Mouse (Mus musculus): ENCODE data around the gene Ppp1r14b. TPM values are rescaled to one million over a fixed set of nuclear protein-coding genes. Genes with fewer than 3 reads are reported as not detected.
A peak's percentile ranks its signal among the peaks of the same experiment; 100 is the strongest.

Ppp1r14b gene
- polyA plus RNA-seq, 1 experiment from 2014 or later, result 102 TPM

DNA sequence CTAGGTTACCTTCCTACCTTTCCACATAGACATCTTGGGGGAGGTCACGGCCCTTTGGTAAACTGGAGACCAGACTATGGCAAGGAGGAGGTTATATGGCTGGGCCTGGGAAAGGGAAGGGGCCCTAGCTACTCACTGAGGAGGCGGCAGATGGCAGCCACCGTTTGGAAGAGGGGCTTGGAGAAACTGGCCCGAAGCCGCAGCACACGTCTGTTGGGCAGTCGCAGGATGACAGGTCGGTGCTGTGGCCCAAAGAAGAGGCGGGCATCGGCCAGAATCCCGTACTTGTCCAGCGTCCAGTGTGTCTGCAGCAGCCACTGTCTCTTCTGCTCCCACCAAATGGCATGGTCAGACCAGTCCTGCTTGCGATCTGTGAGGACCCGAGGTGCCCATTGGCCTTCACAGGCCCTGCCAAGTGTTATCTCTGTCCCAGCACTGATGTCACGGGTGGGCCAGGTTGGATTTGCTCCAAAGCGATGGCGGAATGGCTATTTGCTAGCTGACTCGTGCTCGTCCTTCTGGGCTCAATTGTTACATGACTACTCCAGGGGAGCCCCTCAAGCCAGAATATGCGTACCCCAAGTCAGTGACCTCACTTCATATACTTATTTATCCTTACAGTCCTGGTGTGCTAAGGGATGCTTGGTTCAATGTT, 39.8 kb downstream of the Ppp1r14b start:
- WGBS, result 91% methylated on average over 20 of the region's 20 CpGs
- ATAC-seq, result no peak
- H3K9ac ChIP-seq (ENCODE audit: low read depth, low read length), result no peak overlapping the region
- no peak overlapping the region for H3K27ac ChIP-seq (ENCODE audit: low read depth, low read length)
- 0 out of 2 replicates have a peak, but pooled peaks cover 8% of the 10 kb centered on the region for H3K36me3 ChIP-seq (ENCODE audit: control insufficient read depth, insufficient read depth)
- H3K4me3 ChIP-seq (ENCODE audit: low read depth, low read length), result no peak overlapping the region
- H3K4me2 ChIP-seq (replicated peaks; ENCODE audit: low read depth), result no peak overlapping the region
- no peak for TF ChIP-seq CTCF (IDR thresholded peaks at IDR 0.05; ENCODE audit: low read depth)
- H3K9me3 ChIP-seq (ENCODE audit: control insufficient read depth), result no peaks in the 10 kb centered on the region
- H3K4me1 ChIP-seq (replicated peaks; ENCODE audit: control insufficient read depth, insufficient read depth, low read length), result no peaks in the 10 kb centered on the region
- H3K27me3 ChIP-seq (replicated peaks; ENCODE audit: control insufficient read depth, insufficient read depth, low read length), result no peaks in the 10 kb centered on the region

DNA sequence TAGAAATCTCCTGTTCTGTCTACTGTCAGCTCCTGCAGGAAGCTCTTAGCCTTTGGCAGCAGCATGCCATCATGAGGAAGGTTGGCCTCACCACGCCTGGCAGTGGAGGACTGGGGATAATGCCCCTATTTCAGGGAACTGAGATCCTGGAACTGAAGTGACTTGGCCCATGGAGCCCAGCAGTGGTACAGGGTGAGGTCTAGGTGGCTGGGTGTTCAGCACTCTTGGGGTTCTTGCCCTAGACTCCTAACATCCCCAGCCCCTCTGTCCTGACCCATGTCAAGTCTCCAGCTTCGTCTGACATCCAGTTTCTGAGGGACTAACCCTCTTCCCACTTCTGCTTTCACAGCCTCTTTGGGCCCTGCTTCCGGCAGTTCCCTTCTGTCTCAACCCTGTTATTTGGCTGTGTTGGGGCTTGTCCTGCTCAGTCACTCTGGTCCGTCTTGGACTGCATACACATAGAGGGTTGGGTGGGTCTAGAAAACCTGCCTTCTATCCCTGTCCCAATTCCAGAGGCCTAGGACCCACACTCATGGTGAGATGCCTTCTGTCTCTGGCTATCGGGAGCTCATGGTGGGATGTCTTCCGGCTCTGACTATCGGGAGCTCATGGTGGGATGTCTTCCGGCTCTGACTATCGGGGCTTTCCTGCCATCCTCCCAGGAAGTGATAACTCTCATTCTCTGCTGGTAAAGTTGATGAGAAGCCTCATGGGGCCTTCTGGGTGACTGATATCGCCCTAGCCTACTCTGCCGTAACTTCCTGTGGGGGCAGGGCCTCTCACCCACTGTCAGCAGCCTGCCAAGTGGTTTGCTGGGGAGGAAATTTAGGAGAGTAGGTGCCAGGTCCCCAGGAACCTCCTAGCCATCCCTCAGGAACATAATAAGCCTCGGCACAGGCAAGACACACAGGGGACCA, 43.0 kb downstream of the Ppp1r14b start:
- ATAC-seq, result no peak
- H3K4me2 ChIP-seq (replicated peaks; ENCODE audit: low read depth), result peak overlapping the region; percentile 17; the same call in 1 of the 2 replicates
- H3K27ac ChIP-seq (ENCODE audit: low read depth, low read length), result peak overlapping the region; percentile 15; the same call in 1 of the 2 replicates
- H3K4me3 ChIP-seq (ENCODE audit: low read depth, low read length), result no peak overlapping the region
- peaks cover 32% of the 10 kb centered on the region for H3K36me3 ChIP-seq (ENCODE audit: control insufficient read depth, insufficient read depth)
- H3K27me3 ChIP-seq (replicated peaks; ENCODE audit: control insufficient read depth, insufficient read depth, low read length), result no peaks in the 10 kb centered on the region
- H3K4me1 ChIP-seq (replicated peaks; ENCODE audit: control insufficient read depth, insufficient read depth, low read length), result no peaks in the 10 kb centered on the region
- WGBS, result 77% methylated on average over 12 of the region's 12 CpGs
- no peak overlapping the region for H3K9ac ChIP-seq (ENCODE audit: low read depth, low read length)
- no peak for TF ChIP-seq CTCF (IDR thresholded peaks at IDR 0.05; ENCODE audit: low read depth)
- no peaks in the 10 kb centered on the region for H3K9me3 ChIP-seq (ENCODE audit: control insufficient read depth)

DNA sequence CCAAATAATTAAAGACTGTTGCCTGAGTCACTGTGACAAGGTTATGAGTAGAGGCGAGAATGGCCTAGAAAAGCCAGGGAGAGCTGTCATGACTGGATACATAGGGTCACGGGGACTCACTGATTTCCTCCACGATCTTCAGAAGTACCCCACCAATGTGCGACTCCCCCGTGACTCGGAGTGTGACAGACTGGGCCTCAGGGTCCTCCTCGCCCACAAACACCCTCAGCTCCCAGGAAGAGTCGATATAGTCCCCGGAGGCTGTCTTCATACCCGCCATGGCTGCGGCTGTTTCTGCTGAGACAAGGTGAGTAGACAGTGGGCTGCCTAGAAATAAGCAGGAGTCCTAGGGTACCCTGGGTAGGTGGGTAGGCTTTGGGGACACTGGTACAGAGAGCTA, 43.8 kb downstream of the Ppp1r14b start:
- Histone ChIP-seq H3K4me2 (replicated peaks; ENCODE audit: low read depth) (peak overlapping the region; percentile 4; the same call in 1 of the 2 replicates), H3K9ac (ENCODE audit: low read depth, low read length) (no peak overlapping the region), H3K27me3 (replicated peaks; ENCODE audit: control insufficient read depth, insufficient read depth, low read length) (no peaks in the 10 kb centered on the region), H3K36me3 (ENCODE audit: control insufficient read depth, insufficient read depth) (peaks cover 36% of the 10 kb centered on the region), H3K27ac (ENCODE audit: low read depth, low read length) (peak overlapping the region; percentile 17), H3K9me3 (ENCODE audit: control insufficient read depth) (no peaks in the 10 kb centered on the region), H3K4me3 (ENCODE audit: low read depth, low read length) (no peak overlapping the region), H3K4me1 (replicated peaks; ENCODE audit: control insufficient read depth, insufficient read depth, low read length) (no peaks in the 10 kb centered on the region)
- no peak for ATAC-seq
- TF ChIP-seq CTCF (IDR thresholded peaks at IDR 0.05; ENCODE audit: low read depth), result no peak
- 90% methylated on average over 11 of the region's 11 CpGs for WGBS

DNA sequence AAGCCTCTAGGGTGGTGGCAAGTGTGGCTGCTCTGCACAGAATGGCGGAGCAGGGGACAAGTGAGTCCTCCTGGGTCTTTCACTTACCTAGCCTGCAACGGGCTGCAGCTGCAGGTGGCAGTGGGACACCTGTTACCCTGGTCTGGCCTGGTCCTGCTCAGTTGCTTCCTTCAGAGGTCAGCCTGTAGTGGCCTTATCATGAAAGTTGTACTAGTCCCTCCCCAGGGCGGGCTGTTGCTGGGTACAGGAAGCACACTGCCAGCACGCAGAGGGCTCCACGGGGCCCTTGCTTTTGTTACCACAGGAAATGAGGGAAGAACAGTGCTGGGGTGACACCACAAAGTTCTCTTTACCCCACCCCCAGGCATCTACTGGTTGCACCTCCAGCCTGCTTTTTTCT, 44.4 kb downstream of the Ppp1r14b start, which contains the start of gene Fermt3:
TSS of gene Fermt3 (minus strand) at position 279 of the 400 bp plus-strand sequence.
- 53% methylated on average over 5 of the region's 5 CpGs for whole genome bisulfite sequencing
- no peak within 1 kb of the TSS for H3K9ac ChIP-seq (ENCODE audit: low read depth, low read length)
- no peaks in the 10 kb centered on the region for H3K9me3 ChIP-seq (ENCODE audit: control insufficient read depth)
- no peaks in the 10 kb centered on the region for H3K4me1 ChIP-seq (replicated peaks; ENCODE audit: control insufficient read depth, insufficient read depth, low read length)
- no peak for TF ChIP-seq CTCF (IDR thresholded peaks at IDR 0.05; ENCODE audit: low read depth)
- ATAC-seq, result 0 out of 2 replicates have a peak, but pooled peaks have one; percentile 29
- H3K36me3 ChIP-seq (ENCODE audit: control insufficient read depth, insufficient read depth), result peaks cover 35% of the 10 kb centered on the region
- H3K27ac ChIP-seq (ENCODE audit: low read depth, low read length), result peak within 1 kb of the TSS; percentile 36
- H3K27me3 ChIP-seq (replicated peaks; ENCODE audit: control insufficient read depth, insufficient read depth, low read length), result no peaks in the 10 kb centered on the region
- no peak within 1 kb of the TSS for H3K4me3 ChIP-seq (ENCODE audit: low read depth, low read length)
- H3K4me2 ChIP-seq (replicated peaks; ENCODE audit: low read depth), result peak within 1 kb of the TSS; percentile 33; the same call in 1 of the 2 replicates

DNA sequence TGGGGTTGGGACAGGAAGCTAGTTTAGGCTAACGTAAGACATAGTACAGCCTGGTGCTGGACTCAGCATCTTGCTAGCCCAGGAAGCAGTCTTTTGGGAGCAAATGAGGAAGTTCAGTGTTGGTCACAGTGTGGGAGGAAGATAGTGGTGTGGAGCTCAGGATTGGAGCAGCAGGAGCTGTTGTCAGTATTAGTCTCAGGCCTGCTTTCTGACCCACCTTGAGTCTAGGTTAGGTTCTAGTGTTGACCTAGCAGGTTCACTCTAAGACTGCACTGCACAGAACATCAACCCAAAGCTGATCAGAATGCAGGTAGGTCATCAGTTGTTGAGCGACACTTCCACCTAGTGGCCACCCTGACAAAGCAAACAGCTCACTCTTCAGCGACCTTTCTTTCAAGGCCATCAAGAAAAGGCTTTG, 45.5 kb downstream of the Ppp1r14b start:
- H3K4me1 ChIP-seq (replicated peaks; ENCODE audit: control insufficient read depth, insufficient read depth, low read length), result no peaks in the 10 kb centered on the region
- H3K9ac ChIP-seq (ENCODE audit: low read depth, low read length), result no peak overlapping the region
- peak; percentile 91 for TF ChIP-seq CTCF (IDR thresholded peaks at IDR 0.05; ENCODE audit: low read depth)
- ATAC-seq, result peak; percentile 71
- no peaks in the 10 kb centered on the region for H3K9me3 ChIP-seq (ENCODE audit: control insufficient read depth)
- peaks cover 46% of the 10 kb centered on the region for H3K36me3 ChIP-seq (ENCODE audit: control insufficient read depth, insufficient read depth)
- no peak overlapping the region for H3K4me3 ChIP-seq (ENCODE audit: low read depth, low read length)
- 40% methylated on average over 3 of the region's 3 CpGs for WGBS
- H3K4me2 ChIP-seq (replicated peaks; ENCODE audit: low read depth), result no peak overlapping the region
- no peaks in the 10 kb centered on the region for H3K27me3 ChIP-seq (replicated peaks; ENCODE audit: control insufficient read depth, insufficient read depth, low read length)
- peak overlapping the region; percentile 36 for H3K27ac ChIP-seq (ENCODE audit: low read depth, low read length)

Other genes with a start within 250 kb of the Ppp1r14b start
- 15.7 and 16.7 TPM in 2 replicates for gene Rps6ka4, start 134.3 kb upstream of the Ppp1r14b start, polyA plus RNA-seq (2015; fragmentation: Nextera tagmentation; extraction: Ambion mirVana)
- gene Ccdc88b, start 116.8 kb upstream of the Ppp1r14b start, polyA plus RNA-seq (2015; fragmentation: Nextera tagmentation; extraction: Ambion mirVana), result 1.4 and 1.7 TPM in 2 replicates
- 52.0 and 54.4 TPM in 2 replicates for gene Trmt112, start 65.3 kb upstream of the Ppp1r14b start, polyA plus RNA-seq (2015; fragmentation: Nextera tagmentation; extraction: Ambion mirVana)
- gene Prdx5, start 64.9 kb upstream of the Ppp1r14b start, polyA plus RNA-seq (2015; fragmentation: Nextera tagmentation; extraction: Ambion mirVana), result 910 and 912 TPM in 2 replicates
- 63.6 TPM in 2 replicates for gene Esrra, start 53.2 kb upstream of the Ppp1r14b start, polyA plus RNA-seq (2015; fragmentation: Nextera tagmentation; extraction: Ambion mirVana)
- 0.65 and 0.76 TPM in 2 replicates for gene Catsperz, start 49.6 kb upstream of the Ppp1r14b start, polyA plus RNA-seq (2015; fragmentation: Nextera tagmentation; extraction: Ambion mirVana)
- 0.21 and 0.38 TPM in 2 replicates for gene Kcnk4, start 40.5 kb upstream of the Ppp1r14b start, polyA plus RNA-seq (2015; fragmentation: Nextera tagmentation; extraction: Ambion mirVana)
- 66.2 and 70.1 TPM in 2 replicates for gene Bad, start 33.1 kb upstream of the Ppp1r14b start, polyA plus RNA-seq (2015; fragmentation: Nextera tagmentation; extraction: Ambion mirVana)
- gene Gpr137, start 32.5 kb upstream of the Ppp1r14b start, polyA plus RNA-seq (2015; fragmentation: Nextera tagmentation; extraction: Ambion mirVana), result 20.0 and 20.9 TPM in 2 replicates
- gene Plcb3, start 1.5 kb downstream of the Ppp1r14b start, polyA plus RNA-seq (2015; fragmentation: Nextera tagmentation; extraction: Ambion mirVana), result 107 and 123 TPM in 2 replicates
- gene Fkbp2, start 5.5 kb downstream of the Ppp1r14b start, polyA plus RNA-seq (2015; fragmentation: Nextera tagmentation; extraction: Ambion mirVana), result 135 and 142 TPM in 2 replicates
- 23.2 and 25.2 TPM in 2 replicates for gene Vegfb, start 12.7 kb downstream of the Ppp1r14b start, polyA plus RNA-seq (2015; fragmentation: Nextera tagmentation; extraction: Ambion mirVana)
- 32.3 and 35.1 TPM in 2 replicates for gene Dnajc4, start 17.6 kb downstream of the Ppp1r14b start, polyA plus RNA-seq (2015; fragmentation: Nextera tagmentation; extraction: Ambion mirVana)
- 50.4 and 51.9 TPM in 2 replicates for gene Nudt22, start 21.1 kb downstream of the Ppp1r14b start, polyA plus RNA-seq (2015; fragmentation: Nextera tagmentation; extraction: Ambion mirVana)
- 7.6 and 10.2 TPM in 2 replicates for gene Trpt1, start 21.2 kb downstream of the Ppp1r14b start, polyA plus RNA-seq (2015; fragmentation: Nextera tagmentation; extraction: Ambion mirVana)
- gene Fermt3, start 44.5 kb downstream of the Ppp1r14b start, polyA plus RNA-seq (2015; fragmentation: Nextera tagmentation; extraction: Ambion mirVana), result 8.9 and 9.3 TPM in 2 replicates
- gene Stip1, start 65.0 kb downstream of the Ppp1r14b start, polyA plus RNA-seq (2015; fragmentation: Nextera tagmentation; extraction: Ambion mirVana), result 46.2 and 47.8 TPM in 2 replicates
- 14.4 and 15.1 TPM in 2 replicates for gene Macrod1, start 81.8 kb downstream of the Ppp1r14b start, polyA plus RNA-seq (2015; fragmentation: Nextera tagmentation; extraction: Ambion mirVana)
- gene Flrt1, start 130.8 kb downstream of the Ppp1r14b start, polyA plus RNA-seq (2015; fragmentation: Nextera tagmentation; extraction: Ambion mirVana), result 0.75 and 0.82 TPM in 2 replicates
- 121 and 126 TPM in 2 replicates for gene Otub1, start 231.3 kb downstream of the Ppp1r14b start, polyA plus RNA-seq (2015; fragmentation: Nextera tagmentation; extraction: Ambion mirVana)
- 2,194 and 2,204 TPM in 2 replicates for gene Cox8a, start 242.6 kb downstream of the Ppp1r14b start, polyA plus RNA-seq (2015; fragmentation: Nextera tagmentation; extraction: Ambion mirVana)